Mouse (Mus musculus) ES-E14 (cell line): Measurements from ENCODE around the gene Cd19. TPM values are rescaled to one million over a fixed set of nuclear protein-coding genes. Genes with fewer than 3 reads are reported as not detected.

Experiments used
- DNase-seq: peaks from one replicate; pipeline ENCODE4 v3.0.0-alpha.2; 2013; ENCODE audit warnings: low read depth, low spot score
- H3K27ac ChIP-seq: 2 replicates; pipeline ENCODE4 v1.5.1; 2012; ENCODE audit warnings: low read depth, mild to moderate bottlenecking, low read length, moderate library complexity, mixed read lengths; ENCODE audit not compliant: poor library complexity, insufficient read depth, severe bottlenecking
- H3K36me3 ChIP-seq: 2 replicates; pipeline ENCODE4 v1.6.1; 2012; ENCODE audit warnings: mild to moderate bottlenecking, low read length, moderate library complexity, mixed read lengths; ENCODE audit not compliant: control insufficient read depth, poor library complexity, insufficient read depth, severe bottlenecking
- H3K4me1 ChIP-seq, 2 experiments: fragments of 150-350 bp in 1 of 2; sonication (generic) in 1 of 2; 2 replicates each; pipeline ENCODE4 v1.6.1; 2012; ENCODE audit warnings: low read length in 2 of 2, mild to moderate bottlenecking in 1 of 2, mixed read lengths in 1 of 2; ENCODE audit not compliant: control insufficient read depth in 2 of 2, insufficient read depth in 2 of 2, poor library complexity in 1 of 2
- H3K4me3 ChIP-seq, 2 experiments: fragments of 150-350 bp in 1 of 2; sonication (generic) in 1 of 2; 2 replicates each; pipeline ENCODE4 v1.5.1; 2012; ENCODE audit warnings: low read length in 2 of 2, low read depth in 1 of 2, mild to moderate bottlenecking in 1 of 2, mixed read lengths in 1 of 2; ENCODE audit not compliant: insufficient read depth in 1 of 2, poor library complexity in 1 of 2, severe bottlenecking in 1 of 2
- H3K9ac ChIP-seq: 2 replicates; pipeline ENCODE4 v1.6.1; 2012; ENCODE audit warnings: low read depth, mild to moderate bottlenecking, low read length, mixed read lengths; ENCODE audit not compliant: poor library complexity, insufficient read depth, severe bottlenecking
- H3K9me3 ChIP-seq: fragments of 150-350 bp; sonication (generic); 2 replicates; pipeline ENCODE4 v1.6.1; 2012; ENCODE audit warnings: low read depth, mild to moderate bottlenecking, low read length; ENCODE audit not compliant: control insufficient read depth, insufficient read depth
- CHD2 ChIP-seq: IDR thresholded peaks from 2 replicates; pipeline ENCODE4 v1.6.1; 2014; ENCODE audit warnings: mild to moderate bottlenecking, low read depth, low read length, inconsistent platforms
- HCFC1 ChIP-seq: IDR thresholded peaks from 2 replicates; pipeline ENCODE4 v1.6.1; 2012; ENCODE audit warnings: low read length, inconsistent platforms, borderline replicate concordance; ENCODE audit not compliant: insufficient read depth
- MAFK ChIP-seq: IDR thresholded peaks from 2 replicates; pipeline ENCODE4 v1.6.1; 2014; ENCODE audit warnings: mild to moderate bottlenecking, low read depth, low read length, inconsistent platforms; ENCODE audit not compliant: insufficient read depth
- ZC3H11A ChIP-seq: IDR thresholded peaks from 2 replicates; pipeline ENCODE4 v1.6.1; 2012; ENCODE audit warnings: low read depth, mild to moderate bottlenecking, inconsistent platforms, low read length, borderline replicate concordance
- ZNF384 ChIP-seq: IDR thresholded peaks from 2 replicates; pipeline ENCODE4 v1.6.1; 2012; ENCODE audit warnings: low read depth, low read length, inconsistent platforms
- in situ Hi-C, 2 experiments: fragments of 600-800 bp; cut with MboI; formaldehyde crosslinking; loops; one replicate each; pipeline ENCODE4 v1.15.1; 2025; ENCODE audit warnings: low sequenced_read_pairs in 2 of 2, inconsistent platforms in 1 of 2; ENCODE audit not compliant: unreplicated experiment in 2 of 2
- total RNA-seq: library from RNA; depleted of rRNA; stranded (reverse); fragments of 300-350 nt; gene quantifications from 2 replicates; pipeline ENCODE4 v1.2.3, GENCODE M21; 2012

Cd19 gene
- total RNA-seq, 1 experiment, result 0.49 TPM

GRCm38 (mm10) chr7:126440134-126440533 lies 25.4 kb upstream of the Cd19 start:
- TF ChIP-seq ZNF384 (no peak), ZC3H11A (no peak), MAFK (no peak), CHD2 (no peak), HCFC1 (no peak)
- no peak for DNase-seq
- in situ Hi-C loops, result no loop called here
- Histone ChIP-seq H3K4me1 (peaks cover 5 to 9% of the 10 kb centered on the region in 2 experiments; a peak in 3 of 4 replicates), H3K4me3 (no peak overlapping the region), H3K36me3 (peaks cover 18% of the 10 kb centered on the region), H3K9ac (no peak overlapping the region), H3K9me3 (no peaks in the 10 kb centered on the region), H3K27ac (no peak overlapping the region)

- H3K9me3 ChIP-seq, result no peaks in the 10 kb centered on the region
- peaks cover 5 to 9% of the 10 kb centered on the region in 2 experiments; a peak in 3 of 4 replicates for H3K4me1 ChIP-seq
- in situ Hi-C loops, result no loop called here
- H3K36me3 ChIP-seq, result peaks cover 13% of the 10 kb centered on the region; the same call in 1 of the 2 replicates
- DNase-seq, result peak; percentile 54
- no peak overlapping the region for H3K27ac ChIP-seq
- no peak overlapping the region for H3K9ac ChIP-seq
- H3K4me3 ChIP-seq, result no peak overlapping the region
- TF ChIP-seq ZC3H11A (0 out of 2 replicates have a peak, but pooled peaks have one; percentile 3), ZNF384 (no peak)
Observed at GRCm38 (mm10) chr7:126436851-126437250, 22.2 kb upstream of the Cd19 start.

- peaks cover 11% of the 10 kb centered on the region; the same call in 1 of the 2 replicates for H3K36me3 ChIP-seq
- H3K27ac ChIP-seq, result no peak overlapping the region
- no peak overlapping the region for H3K9ac ChIP-seq
- no peak for TF ChIP-seq ZNF384
- no peak for TF ChIP-seq CHD2
- TF ChIP-seq HCFC1, result no peak
- no peak for TF ChIP-seq MAFK
- TF ChIP-seq ZC3H11A, result no peak
- no peak for DNase-seq
- peaks cover 5 to 9% of the 10 kb centered on the region in 2 experiments; a peak in 3 of 4 replicates for H3K4me1 ChIP-seq
- H3K4me3 ChIP-seq, result no peak overlapping the region
- in situ Hi-C loops, result no loop called here
- no peaks in the 10 kb centered on the region for H3K9me3 ChIP-seq
Observed at GRCm38 (mm10) chr7:126435801-126436200, 21.1 kb upstream of the Cd19 start.

GRCm38 (mm10) chr7:126434726-126435125 lies 20.0 kb upstream of the Cd19 start:
- DNase-seq, result no peak
- no peak overlapping the region for H3K27ac ChIP-seq
- H3K9me3 ChIP-seq, result no peaks in the 10 kb centered on the region
- in situ Hi-C loops, result no loop called here
- H3K4me1 ChIP-seq, result peaks cover 5 to 7% of the 10 kb centered on the region in 2 experiments; a peak in 3 of 4 replicates
- peaks cover 9% of the 10 kb centered on the region; the same call in 1 of the 2 replicates for H3K36me3 ChIP-seq
- H3K9ac ChIP-seq, result no peak overlapping the region
- TF ChIP-seq ZC3H11A, result no peak
- no peak for TF ChIP-seq ZNF384
- no peak overlapping the region for H3K4me3 ChIP-seq

GRCm38 (mm10) chr7:126430167-126430566 lies 15.5 kb upstream of the Cd19 start:
- Histone ChIP-seq H3K9me3 (no peaks in the 10 kb centered on the region), H3K4me3 (no peak overlapping the region), H3K9ac (no peak overlapping the region), H3K4me1 (peaks cover 2 to 10% of the 10 kb centered on the region in 2 experiments; a peak in 1 of 4 replicates), H3K27ac (no peak overlapping the region), H3K36me3 (peaks cover 9% of the 10 kb centered on the region; the same call in 1 of the 2 replicates)
- TF ChIP-seq MAFK (no peak), ZC3H11A (no peak), CHD2 (no peak), ZNF384 (no peak), HCFC1 (no peak)
- in situ Hi-C loops, result no loop called here
- no peak for DNase-seq
